Mouse (Mus musculus) heart, adult 11 months (tissue): Measurements from ENCODE around the gene Ncf2.
"Not testable (repeated sequence)": the region's sequence is repeated elsewhere in the genome, so short reads cannot be mapped to it uniquely, and the experiment has no call there.

Source experiments
- DNase-seq: peaks from one replicate; pipeline ENCODE4 v3.0.0; 2022

The Ncf2 gene

DNA sequence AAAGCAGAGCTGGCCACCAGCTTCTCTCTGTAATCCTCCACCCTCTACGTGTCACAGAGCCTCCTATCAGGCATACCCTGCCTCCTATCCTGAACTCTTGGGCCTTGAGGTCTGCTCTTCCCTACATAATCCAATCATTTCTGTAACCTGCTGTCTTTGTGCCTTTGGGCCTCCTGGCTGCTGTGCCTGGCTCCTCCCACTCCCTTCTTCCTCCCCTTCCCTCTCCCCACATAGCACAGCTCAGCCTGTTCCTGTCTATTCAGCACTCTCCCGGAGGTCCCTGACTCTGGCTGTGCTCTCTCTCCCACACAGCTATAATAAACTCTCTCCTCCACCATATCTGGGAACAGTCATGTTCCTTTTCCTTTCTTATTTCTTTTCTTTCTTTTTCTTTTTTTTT is at the start of gene Ncf2:
TSS of gene Ncf2 (plus strand) at position 298 of the 400 bp plus-strand sequence.
- peak; percentile 95 for DNase-seq

DNA sequence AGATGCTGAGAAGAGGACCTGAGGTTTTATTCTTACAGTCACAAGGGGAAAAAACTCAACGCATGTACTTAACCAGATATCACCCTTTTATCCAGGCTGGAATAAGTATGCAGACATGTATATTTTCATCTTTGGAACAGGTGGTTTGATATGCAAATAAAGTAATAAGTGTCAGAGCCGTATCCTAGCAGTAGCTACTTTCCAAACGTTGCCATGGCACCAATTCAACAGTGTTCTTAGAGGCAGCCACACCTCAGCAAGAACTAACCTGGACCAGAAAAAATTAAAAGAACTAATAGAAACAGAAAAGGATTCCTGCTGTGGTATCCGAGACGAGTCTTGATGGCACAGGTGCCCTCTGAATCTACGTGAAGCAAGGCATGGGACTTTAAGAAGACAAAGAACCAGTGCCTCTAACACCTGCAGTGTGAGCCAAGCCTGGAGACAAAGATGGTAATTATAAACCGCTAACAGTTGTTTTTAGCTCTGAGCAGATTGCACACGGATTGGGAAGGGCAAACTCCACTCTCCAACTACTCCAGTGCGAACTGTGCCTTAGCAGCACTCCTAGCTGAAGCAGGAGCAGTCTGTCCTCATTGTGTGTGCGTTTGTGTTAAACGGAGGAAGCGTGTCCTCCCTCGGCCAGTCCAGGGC is 49.6 kb upstream of the Ncf2 start, which contains the start of gene Apobec4:
TSS of gene Apobec4 (plus strand) at position 240 of the 654 bp plus-strand sequence.
- DNase-seq, result peak; percentile 71

DNA sequence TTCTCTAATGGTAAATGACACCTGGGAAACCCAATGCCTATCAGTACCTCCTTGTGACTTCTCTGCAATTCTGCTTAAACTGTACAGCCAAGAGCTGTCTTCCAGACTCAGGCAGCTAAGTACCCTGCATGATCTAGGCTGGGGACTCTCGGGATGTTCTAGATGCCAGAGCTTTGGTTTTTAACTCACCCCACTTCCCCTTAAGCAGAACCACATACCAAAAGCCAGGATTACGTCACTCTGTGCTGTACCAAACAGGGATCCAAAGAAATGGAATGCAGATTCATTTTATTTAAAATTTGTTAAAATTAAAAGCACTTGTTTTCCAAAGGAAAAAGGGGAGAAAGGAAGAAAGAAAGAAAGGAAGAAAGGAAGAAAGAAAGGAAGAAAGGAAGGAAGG is 38.2 kb upstream of the Ncf2 start:
- peak; percentile 81 for DNase-seq

DNA sequence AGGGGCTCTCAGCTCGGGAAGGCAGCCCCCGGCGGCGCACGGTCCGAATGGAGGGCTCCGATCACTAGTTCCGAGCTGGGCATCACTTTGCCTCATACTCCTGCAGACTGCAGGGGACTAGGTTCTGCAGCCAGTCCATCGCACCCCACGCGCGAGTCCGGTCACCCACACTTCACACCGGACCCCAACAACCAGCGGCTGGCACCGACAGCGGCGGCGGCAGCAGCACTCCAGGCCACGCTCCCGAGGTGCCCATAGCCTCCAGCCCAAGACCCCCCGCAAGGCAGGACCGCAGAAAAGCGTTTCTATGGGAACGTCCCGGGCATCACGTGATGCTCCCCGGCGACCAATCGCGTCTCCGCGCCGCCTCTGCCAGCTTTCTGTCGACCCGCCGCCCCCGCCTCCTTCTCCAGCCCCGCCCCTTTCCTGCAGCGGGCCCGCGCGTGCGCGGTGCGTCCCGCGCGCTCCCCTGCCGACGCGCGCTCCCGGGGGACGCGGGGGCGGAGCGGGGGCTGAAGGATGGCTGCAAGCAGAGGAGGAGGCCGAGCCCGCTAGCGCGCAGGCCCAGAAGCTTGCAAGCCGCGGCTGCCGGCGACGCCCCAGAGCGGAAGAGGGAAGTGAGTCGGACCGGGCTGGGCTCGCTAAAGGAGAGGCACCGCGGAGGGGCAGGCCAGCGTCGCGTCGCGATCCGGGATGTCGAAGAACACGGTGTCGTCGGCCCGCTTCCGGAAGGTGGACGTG is 33.8 kb upstream of the Ncf2 start, which contains the start of the genes Rgl1 and Arpc5:
TSS of gene Rgl1 (minus strand) at position 320 of the 741 bp plus-strand sequence.
TSS of gene Arpc5 (plus strand) at position 511 of the 741 bp plus-strand sequence.
- peak; percentile 100 for DNase-seq

DNA sequence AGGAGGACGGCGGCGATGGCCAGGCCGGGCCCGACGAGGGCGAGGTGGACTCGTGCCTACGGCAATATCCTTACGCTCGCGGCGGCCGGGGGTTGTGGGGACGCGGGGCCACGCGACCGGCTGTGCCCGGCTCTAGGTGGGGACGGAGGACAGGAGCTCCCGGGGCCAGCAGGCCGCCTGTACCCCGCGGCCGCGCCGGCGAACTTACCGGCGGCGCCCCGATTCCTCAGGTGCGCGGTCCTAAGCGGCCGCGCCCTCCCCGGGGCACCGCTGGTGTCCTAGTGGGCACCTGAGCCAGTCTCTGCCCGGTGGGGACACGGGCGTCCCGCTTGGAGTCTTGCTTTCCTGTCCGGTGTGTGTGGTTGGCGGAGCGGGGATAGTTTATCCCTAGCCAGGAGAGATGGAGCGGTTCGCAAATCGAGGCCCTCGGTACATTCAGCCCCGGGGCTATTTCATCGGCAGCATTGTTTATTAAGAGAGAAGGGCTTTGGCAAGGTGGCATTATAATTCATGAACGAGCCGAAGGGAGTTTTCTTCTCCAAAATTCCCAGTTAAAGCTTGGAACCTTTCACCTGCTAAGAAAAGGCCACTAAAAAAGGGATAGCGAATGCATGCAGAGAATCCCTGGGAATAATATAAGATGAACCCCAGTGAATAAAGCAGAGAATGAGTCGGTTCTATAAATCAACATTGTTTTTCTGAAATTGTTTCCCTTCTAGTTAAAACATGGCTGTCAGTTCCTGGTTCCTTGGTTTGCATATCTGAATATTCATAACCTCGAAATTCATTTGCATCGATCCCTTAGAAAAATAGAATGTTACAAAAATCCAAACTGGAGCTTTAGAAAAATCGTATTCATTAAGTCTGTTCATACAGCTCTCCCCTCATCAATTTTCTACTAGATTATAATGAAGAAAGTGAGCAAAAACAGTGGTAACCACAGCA is 32.9 kb upstream of the Ncf2 start:
- DNase-seq, result no peak

DNA sequence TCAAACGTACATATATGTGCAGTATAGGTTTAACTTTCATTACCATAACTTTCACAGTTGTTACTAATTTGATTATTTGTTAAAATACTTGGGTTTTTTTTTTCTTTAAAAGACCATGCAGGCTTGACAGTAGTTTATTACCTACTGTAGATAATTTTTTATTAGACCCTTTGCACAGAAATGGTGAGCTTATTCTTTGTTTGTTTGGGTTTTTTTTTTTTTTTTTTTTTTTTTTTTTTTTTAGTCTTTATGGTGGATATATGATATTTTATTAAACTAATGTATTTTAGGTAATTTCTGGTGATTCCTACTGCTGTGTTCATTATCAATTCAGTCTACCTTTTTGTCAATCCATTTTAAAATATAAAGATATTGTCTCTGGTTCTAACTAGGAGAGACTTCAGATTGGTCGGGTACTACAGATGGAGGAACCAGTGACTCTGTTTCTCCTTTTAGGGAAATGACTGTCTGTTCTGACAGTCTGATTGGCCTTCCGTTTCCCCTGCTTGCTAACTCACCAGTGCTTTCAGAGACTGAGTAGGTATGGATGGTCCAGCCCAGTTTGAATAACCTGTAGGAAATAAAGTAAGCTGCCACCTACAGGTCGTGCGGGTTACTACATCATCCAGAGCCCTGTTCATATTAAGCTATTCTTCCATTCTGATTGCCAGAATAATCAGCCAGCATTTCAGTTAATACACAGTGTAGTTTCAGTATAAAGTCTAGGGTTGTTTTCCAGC is 32.1 kb upstream of the Ncf2 start:
- peak; percentile 97 for DNase-seq

DNA sequence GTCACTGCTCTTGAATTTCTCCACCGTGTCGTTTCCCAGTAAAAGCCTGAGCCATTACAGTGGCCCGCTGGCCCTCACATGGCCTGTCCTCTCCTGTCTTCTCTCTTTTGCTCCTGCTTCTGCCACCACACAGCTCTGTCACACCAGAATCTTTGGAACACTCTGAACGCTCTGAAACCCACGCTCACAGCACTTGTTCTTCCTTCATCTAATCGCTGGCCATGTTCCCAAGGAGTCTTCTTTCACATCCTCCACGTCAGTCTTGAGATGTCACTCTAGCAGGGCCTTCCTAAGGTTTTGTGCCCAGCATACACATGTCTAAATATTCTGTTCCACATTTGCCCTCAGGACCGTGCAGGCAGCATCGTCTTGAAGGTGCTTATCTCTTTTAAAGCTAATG is 29.0 kb upstream of the Ncf2 start:
- DNase-seq, result no peak

DNA sequence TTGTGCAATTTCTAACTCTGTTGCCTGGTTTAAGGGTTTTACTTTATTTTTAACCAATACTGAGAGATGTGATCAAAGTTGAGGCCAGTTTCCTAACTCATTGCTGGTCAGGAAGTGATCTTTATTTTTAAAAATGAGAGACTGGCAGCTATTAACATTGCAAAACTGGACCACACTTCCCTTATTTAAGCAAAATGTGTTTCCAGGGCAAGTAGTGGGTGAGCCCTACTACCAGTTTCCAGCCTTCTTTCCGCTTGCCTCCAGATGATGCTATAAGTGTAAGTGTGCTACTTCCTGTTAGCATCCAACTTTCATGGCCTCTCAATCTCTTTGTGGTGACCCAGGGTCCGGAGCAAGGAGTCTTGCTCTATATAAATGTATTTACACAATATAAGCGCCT is 25.4 kb upstream of the Ncf2 start:
- DNase-seq, result not testable (repeated sequence)

DNA sequence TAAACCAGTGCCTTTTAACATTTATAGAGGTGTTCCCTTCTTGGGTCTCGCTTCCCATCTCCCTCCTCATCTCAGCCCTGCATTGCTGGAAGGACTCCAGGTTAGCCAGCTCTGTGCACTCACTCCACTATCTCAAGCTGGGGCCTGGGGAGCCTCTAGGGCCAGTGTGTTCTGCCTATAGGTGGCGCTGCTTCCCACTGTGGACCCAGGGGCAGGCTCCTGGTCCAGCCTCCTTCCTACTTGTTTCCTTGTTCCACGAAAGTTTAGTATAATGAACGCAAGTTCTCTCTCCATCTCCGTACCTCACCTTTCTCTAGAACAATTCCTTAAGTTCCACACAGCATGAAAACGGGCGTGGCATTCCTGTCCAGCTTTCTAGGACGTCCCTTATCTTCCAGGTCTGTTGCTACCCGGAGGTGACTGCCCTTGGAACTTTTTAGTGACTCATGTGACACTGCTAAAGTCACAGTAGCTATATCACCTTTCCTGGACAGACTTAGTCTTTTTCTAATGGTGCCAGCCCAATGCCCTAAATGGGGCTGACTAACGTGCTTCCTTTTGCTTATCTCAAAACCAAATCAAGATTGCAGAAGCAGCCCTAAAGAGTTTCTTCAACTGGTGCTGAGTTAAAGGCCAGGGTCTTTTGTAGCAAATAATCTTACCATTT is 20.8 kb upstream of the Ncf2 start:
- DNase-seq, result peak; percentile 97

DNA sequence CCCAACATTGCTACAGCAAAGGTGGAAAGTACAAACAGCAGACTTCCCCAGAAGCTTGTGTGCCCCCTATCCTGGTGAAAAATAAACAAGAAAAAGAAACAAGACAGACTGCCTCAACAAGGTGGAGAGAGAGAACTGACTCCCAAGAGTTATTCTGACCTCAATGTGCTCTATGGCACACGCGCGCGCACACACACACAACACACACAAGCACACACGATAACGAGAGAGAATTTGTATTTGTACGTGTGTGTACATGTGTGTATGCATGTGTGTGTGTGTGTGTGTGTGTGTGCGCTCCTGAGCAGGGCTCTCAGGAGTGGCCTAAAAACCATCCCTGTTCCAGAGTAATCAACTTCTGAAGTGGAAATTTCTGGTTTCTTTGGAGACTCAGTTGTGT is 15.4 kb upstream of the Ncf2 start:
- DNase-seq, result peak; percentile 51

DNA sequence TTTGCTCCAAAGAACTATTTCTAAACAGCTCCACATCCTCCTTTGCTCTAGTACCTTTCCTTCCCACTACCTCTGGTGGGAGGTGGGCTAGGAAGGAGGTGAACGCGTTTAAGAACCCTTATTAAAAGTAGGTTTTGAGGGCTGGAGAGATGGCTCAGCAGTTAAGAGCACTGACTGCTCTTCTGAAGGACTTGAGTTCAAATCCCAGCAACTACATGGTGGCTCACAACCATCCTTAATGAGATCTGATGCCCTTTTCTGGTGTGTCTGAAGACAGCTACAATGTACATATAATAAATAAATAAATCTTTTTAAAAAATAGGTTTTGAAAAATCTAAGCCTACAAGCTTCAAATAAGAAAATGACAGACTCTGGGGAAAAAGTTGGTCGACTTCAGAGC is 14.5 kb upstream of the Ncf2 start:
- DNase-seq, result peak; percentile 66

DNA sequence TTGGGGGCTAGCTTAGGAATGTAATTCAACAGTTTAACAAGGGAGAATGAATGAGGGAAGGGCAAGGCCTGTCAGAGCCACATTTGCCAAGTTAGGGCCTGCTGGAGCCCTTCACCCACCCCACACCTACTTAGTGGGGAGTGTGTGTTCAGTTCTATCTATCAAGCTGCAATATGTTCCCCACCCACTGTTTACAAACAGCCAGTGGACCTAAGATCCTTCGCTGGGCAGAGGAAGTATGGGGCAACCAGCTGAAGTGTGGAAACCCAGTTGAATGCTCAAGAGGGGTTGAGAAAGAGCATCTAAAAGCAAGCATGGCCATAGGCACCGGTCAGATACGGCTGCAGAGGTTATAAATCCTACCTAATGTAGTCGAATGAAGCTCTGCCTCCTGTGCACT is 13.0 kb upstream of the Ncf2 start:
- DNase-seq, result peak; percentile 76

DNA sequence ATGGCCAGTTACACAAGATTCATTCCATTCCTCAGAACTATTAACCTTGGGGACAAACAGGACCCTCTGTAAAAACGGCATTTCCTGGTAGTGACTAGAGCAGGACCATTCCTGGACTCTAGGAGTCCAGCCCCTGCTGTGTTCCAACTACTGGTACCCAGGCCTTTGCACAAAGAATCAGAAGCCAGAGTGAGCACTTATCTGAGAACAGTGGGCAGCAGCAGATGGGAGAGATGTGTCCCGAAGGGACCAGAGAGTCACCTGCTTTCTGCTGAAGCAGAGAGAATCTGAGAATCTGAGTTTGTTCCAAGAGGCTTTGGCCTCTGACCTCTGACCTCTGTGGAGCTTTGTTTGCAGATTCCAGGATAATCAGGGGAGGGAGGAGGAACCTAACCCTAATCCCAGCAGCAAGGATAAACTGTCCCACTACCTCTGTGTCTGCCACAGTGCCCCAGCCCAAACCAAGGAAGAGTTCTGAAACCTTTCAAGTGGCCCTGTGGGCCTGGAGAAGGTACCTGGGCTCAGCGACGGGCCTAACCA is 11.8 kb upstream of the Ncf2 start:
- DNase-seq, result peak; percentile 76

DNA sequence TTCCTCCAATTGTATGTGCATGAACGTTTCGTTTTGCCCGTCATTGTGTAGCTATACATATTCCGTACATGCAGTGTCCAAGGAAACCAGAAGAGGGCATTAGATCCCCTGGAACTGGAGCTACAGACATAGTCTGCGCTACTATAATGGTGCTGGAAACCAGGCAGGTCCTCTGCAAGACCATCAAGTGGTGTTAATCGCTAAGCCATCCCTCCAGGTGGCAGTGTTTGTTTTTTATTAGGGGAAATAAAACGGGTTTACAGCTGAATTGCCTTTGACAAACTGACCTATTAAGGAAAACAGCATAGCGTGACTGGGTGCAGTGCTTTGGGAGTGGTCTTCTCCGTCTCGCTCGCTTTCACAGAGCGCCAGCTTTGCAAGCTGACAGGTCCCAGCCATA is 9.7 kb upstream of the Ncf2 start:
- no peak for DNase-seq

DNA sequence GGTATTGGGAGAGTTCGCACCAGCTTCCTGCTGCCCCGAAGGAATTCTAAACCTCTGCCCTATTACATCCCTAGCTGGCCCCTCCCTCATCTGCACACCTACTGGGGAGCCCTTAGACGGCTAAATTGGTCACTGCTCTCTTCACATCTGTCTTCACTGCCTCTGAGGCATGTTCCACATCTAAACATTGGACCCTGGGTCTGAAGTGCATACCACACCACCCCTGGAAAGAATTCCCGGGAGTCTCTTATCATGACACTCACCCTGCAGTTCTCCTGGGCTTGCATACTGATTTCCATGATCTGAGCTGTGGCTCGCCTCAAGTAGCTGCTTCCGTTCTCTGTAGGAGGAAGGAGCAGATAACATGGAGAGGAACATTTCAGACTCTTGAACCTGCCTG is 9.2 kb upstream of the Ncf2 start:
- no peak for DNase-seq

DNA sequence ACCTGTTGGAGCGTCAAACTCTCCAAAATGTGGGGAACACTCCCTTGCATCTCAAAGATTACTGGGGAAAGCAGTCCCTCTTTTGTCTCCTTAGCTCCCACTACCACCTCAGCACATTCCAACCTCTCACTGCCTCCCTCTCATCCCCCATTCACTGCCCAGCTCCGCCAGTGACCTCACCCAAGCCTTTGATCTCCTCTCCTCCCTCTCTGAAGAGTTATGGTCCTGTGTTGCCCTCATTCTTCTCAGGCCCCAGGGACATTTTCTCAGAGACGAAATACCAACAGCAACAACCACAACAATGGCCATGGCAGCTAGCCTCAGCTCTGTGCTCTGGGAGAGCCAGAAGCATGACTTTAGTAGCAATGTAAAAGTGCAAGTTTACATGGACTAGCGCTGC is 8.7 kb upstream of the Ncf2 start:
- no peak for DNase-seq

DNA sequence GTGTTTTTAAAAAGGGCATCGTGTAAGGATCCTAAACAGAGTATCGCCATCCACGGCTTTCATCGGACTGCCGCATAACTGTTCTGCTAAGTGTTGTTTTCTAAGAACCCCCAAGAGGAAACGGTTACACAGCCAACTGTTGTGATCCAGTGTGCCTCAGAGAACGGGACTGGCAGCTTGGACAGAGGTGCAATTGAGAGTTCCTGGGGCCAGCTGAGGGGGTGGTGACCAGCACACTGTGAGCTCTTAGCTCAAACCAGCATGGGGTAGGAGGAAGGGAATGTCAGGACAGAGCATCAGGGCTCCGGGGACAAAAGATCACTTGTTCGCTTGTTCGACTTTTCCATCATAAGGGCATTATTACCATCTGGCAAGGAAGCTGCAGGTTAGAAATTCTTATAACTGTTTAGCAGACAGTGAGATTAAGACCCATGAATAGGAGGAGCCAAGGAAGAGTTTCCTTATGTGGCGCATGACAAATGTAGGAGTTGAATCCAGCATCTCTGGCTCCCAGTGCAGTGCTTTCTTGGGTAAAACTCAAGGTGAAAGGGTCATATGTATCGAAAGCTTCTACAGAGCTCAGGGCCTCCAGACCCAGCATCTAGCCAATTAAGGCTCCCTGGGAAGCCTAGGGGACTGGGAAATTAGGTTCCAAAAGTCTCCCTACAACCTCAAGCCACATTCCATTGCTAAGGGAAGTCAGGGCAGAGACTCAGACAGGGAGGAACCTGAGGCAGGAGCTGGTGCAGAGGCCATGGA is 7.1 kb upstream of the Ncf2 start:
- DNase-seq, result no peak

DNA sequence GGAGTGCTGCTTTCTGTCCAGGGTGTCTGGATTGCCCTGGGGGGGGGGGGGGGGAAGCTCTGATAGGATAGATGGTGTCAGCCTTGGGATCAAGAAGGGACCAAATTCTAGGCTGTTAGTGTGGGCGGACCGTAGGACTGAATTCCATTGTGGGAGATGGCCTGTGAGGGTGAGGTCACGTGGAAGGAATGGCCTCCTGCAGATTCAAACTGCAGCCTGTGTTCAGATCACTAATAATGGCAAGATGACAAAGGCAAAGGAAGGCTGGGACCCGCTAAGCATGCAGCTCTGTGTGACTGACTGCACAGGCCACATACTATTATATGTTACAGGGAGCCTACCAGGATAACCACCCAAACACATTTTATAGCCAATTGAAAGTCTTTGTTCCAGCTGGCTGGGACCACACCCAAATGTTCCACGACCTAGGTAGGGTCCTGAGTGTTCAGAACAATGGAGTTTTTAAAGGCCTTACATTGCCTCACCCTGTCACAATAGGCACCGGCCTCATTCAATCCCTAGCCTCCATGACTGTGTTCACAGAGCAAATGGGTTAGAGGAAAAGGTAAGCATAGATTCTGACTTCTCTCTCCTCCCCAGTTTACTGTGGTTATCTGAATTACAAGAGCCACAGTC is 6.4 kb upstream of the Ncf2 start:
- DNase-seq, result no peak

DNA sequence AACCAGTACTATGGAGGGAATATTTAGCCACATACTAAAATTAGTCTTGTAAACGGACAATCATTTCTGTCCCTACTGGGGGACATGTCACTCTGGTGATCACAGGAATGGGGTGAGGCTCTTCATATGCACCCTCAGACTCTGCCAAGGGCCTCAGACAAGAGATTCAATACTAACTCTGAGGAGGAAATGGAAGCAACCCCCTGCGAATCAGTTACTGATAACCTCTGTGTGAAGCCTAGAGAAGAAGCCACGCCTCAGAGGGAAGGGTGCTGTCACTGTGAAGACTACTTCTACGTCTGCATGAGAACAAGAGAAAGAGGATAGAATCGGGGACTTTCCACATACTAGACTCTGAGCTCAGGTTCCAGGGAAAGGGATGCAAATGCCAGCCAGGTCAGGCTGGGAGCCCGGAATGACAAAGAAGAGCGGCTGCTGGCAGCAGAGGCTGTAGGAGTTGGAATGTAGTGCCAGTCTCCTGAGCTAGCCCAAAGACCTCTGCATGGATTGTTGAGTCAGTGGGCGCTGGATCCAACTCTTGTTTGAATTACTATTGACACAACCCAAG is 4.2 kb upstream of the Ncf2 start:
- no peak for DNase-seq

DNA sequence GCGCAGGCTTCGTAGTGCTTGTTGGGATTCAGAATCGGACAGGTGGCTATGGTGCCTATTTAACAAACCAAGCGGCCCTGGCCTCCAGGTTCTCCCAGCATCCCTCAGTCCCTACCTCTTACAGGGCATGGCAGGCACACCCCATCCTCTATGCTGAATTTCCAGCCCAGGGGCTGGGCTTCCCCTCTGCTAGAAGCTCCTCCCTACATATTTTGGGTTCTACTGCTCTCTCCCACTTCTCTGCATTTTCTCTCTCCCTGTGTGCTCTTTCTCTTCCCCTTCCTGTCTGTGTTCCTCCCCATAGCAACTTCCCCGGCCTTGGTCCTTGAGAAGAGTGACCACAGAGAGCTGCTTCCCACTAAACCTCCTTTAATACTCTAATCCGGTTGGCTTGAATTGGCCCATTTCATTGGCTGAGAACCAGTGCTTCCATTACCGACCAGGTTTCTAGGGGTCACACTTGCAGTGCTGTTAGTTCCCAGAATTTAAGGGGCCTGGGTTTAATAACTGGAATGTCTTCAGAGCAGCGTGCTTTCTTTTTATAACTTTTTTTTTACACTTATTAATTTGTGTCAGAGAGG is 3.2 kb upstream of the Ncf2 start:
- DNase-seq, result peak; percentile 95
